Mouse (Mus musculus) subcutaneous adipose tissue, adult 2 months (tissue): ENCODE data around the gene Cfh. TPM values are rescaled to one million over a fixed set of nuclear protein-coding genes. Genes with fewer than 3 reads are reported as not detected.

Source experiments
- polyA plus RNA-seq: library from polyadenylated mRNA; depleted of rRNA; stranded (reverse); fragments of >200 nt; gene quantifications from 2 replicates; pipeline ENCODE4 v1.2.3, GENCODE M21; 2012; ENCODE audit warnings: low replicate concordance; rRNA removed

Cfh gene
- polyA plus RNA-seq = 14.0 and 42.9 TPM in 2 replicates

DNA sequence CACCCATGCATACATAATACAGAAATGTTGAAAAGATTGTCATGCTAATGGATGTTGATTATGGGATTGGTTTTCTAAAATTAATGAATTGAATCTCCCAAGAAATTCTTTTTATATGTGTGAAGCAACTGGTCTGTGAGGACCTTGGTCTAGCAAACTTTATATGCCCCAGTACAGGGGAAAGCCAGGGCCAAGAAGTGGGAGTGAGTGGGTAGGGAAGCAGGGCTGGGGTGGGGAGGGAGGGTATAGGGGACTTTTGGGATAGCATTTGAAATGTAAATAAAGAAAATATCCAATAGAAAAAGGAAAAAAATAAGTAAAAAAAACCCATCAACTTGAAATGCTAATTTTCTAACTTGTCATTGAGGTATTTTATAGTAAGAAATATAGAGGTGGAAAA lies at the start of gene Cfh:
TSS of gene Cfh (minus strand) at position 101 of the 400 bp plus-strand sequence.

Other genes starting within 250 kb of the Cfh start
- gene Kcnt2, start 62.4 kb upstream of the Cfh start, polyA plus RNA-seq = 0.33 and 1.0 TPM in 2 replicates